Mouse (Mus musculus): ENCODE measurements around the gene Gdf9. TPM values are rescaled to one million over a fixed set of nuclear protein-coding genes. Genes with fewer than 3 reads are reported as not detected.
A peak's percentile ranks its signal among the peaks of the same experiment; 100 is the strongest.

The Gdf9 gene
- polyA plus RNA-seq, 1 experiment from 2014 or later, result 2.9 TPM

DNA sequence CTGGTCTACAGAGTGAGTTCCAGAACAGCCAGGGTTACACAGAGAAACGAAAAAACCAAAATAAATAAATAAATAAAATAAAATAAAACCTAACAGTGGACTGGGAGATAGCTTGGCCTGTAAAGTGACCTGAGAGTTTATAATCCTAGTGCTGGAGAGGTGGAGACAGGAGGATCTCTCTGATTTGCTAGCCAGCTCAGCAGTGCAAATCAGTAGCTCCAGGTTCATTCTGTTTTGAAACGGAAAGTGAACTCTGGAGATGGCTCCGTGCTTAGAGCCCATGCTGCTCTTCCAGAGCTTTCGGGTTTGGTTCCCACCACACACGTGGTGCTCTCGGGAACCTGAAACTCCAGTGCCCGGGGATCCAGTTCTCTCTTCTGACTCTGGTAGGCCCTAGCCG is 17.2 kb downstream of the Gdf9 start:
- ATAC-seq (ENCODE audit: low FRiP score), result no peak
- Histone ChIP-seq H3K4me2 (no peak overlapping the region), H3K4me3 (replicated peaks) (no peak overlapping the region), H3K27me3 (replicated peaks) (no peaks in the 10 kb centered on the region), H3K27ac (replicated peaks) (no peak overlapping the region), H3K36me3 (no peaks in the 10 kb centered on the region), H3K9me3 (replicated peaks) (no peaks in the 10 kb centered on the region), H3K9ac (replicated peaks) (no peak overlapping the region), H3K4me1 (no peaks in the 10 kb centered on the region)
- WGBS, result 90% methylated on average over 8 of the region's 8 CpGs

DNA sequence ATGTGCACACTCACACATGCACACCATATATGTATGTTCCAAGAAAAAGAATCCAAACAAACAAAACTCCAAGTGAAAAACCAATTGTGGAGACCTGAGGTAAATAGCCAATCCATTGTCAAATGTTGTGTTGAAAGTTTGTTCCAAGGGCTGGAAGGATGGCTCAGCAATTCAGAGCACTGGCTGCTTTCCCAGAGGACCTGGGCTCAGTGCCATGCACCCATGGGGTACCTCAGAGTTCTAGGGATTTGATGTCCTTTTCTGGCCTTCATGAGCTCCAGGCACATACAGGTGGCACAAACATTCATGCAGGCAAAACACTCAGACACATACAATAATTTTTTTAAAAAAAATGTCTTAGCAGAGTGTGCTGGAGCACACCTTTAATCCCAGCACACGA is 17.7 kb downstream of the Gdf9 start:
- H3K4me1 ChIP-seq, result no peaks in the 10 kb centered on the region
- H3K4me2 ChIP-seq, result no peak overlapping the region
- no peaks in the 10 kb centered on the region for H3K36me3 ChIP-seq
- H3K9ac ChIP-seq (replicated peaks), result no peak overlapping the region
- WGBS, result 90% methylated on average over 1 of the region's 1 CpGs
- H3K9me3 ChIP-seq (replicated peaks), result no peaks in the 10 kb centered on the region
- no peaks in the 10 kb centered on the region for H3K27me3 ChIP-seq (replicated peaks)
- H3K27ac ChIP-seq (replicated peaks), result no peak overlapping the region
- no peak overlapping the region for H3K4me3 ChIP-seq (replicated peaks)
- ATAC-seq (ENCODE audit: low FRiP score), result no peak

DNA sequence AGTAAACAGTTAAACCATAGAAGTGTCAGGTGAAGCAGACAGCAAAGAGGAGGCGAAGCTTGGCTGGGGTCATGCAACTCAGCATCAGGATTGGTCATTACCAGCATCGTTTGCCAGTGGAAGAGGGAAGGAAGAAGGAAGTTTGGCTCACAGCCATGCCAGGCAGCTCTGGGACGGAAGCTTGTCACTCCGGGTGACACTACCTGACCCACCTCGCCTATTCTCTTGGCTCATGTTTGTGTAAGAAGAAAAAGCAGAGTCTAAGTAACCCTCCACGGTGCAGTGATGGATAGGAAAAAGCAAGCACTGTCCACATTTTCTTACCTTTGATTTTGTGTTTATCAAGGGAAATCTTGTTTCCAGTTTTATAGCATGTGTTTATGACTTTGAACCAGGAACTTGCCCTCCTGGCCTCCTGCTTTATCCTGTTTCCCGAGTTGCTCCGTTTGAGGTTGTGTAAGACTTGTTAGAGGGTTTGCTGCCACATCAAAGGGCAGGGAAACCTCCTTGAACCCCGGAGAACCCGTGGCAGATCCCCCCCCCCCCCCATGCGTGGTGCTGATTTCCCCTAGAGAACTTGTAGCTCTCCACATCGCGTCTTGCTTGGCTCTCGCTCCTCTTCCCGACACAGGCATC is 19.4 kb downstream of the Gdf9 start:
- no peak overlapping the region for H3K4me2 ChIP-seq

DNA sequence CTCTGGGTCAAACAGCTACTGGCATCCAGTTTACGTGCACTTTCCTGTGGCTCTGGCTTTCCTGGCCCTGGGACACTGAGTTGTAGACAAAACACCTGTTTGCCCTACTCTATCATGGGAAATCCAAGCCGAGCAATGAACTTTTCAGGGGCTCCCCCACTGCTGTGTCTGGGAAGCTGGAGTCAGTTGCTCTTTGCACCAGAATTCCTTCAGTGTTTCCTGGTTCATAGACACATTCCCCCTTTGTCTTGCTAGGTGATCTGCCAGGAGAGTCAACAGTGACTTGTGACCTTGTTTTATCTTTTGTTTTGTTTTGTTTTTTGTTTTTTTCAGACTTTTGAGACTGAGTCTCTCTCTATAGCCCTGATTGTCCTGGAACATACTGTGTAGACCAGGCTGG is 20.5 kb downstream of the Gdf9 start:
- Histone ChIP-seq H3K4me3 (replicated peaks) (no peak overlapping the region), H3K4me1 (no peaks in the 10 kb centered on the region), H3K9ac (replicated peaks) (no peak overlapping the region), H3K27ac (replicated peaks) (no peak overlapping the region), H3K4me2 (no peak overlapping the region), H3K9me3 (replicated peaks) (no peaks in the 10 kb centered on the region), H3K27me3 (replicated peaks) (peaks cover 21% of the 10 kb centered on the region), H3K36me3 (no peaks in the 10 kb centered on the region)
- WGBS, result 61% methylated on average over 2 of the region's 2 CpGs
- ATAC-seq (ENCODE audit: low FRiP score), result no peak

More for the DNA sequence above, 19.4 kb downstream of the Gdf9 start:
- no peaks in the 10 kb centered on the region for H3K4me1 ChIP-seq
- no peaks in the 10 kb centered on the region for H3K36me3 ChIP-seq
- no peak overlapping the region for H3K27ac ChIP-seq (replicated peaks)
- H3K4me3 ChIP-seq (replicated peaks), result no peak overlapping the region
- no peak for ATAC-seq (ENCODE audit: low FRiP score)
- no peaks in the 10 kb centered on the region for H3K9me3 ChIP-seq (replicated peaks)
- H3K9ac ChIP-seq (replicated peaks), result no peak overlapping the region
- H3K27me3 ChIP-seq (replicated peaks), result peaks cover 11% of the 10 kb centered on the region
- WGBS, result 56% methylated on average over 15 of the region's 15 CpGs

DNA sequence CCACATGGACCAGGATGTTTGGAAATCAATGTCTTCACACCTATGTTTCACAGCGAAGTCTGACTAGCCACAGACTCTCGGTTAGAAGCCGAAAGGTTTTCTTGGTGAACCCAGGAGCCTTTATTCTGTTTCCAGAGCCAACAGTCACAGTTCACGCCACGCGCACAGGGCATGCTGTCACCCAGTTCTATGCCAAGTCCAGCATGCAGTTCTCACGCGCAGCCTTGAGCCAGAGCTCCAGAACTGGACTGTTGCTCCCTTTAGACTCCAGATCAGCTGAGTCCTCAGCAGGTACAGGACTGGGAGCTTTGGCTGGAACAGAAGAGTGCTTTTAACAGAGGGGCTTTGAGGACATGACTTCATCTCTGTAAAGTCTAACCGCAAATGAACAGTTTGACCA is 21.6 kb downstream of the Gdf9 start:
- 96% methylated on average over 9 of the region's 9 CpGs for WGBS
- Histone ChIP-seq H3K36me3 (no peaks in the 10 kb centered on the region), H3K9ac (replicated peaks) (no peak overlapping the region), H3K4me1 (peaks cover 10% of the 10 kb centered on the region), H3K4me3 (replicated peaks) (no peak overlapping the region), H3K27me3 (replicated peaks) (peaks cover 29% of the 10 kb centered on the region), H3K4me2 (no peak overlapping the region), H3K9me3 (replicated peaks) (no peaks in the 10 kb centered on the region), H3K27ac (replicated peaks) (no peak overlapping the region)
- ATAC-seq (ENCODE audit: low FRiP score), result no peak

DNA sequence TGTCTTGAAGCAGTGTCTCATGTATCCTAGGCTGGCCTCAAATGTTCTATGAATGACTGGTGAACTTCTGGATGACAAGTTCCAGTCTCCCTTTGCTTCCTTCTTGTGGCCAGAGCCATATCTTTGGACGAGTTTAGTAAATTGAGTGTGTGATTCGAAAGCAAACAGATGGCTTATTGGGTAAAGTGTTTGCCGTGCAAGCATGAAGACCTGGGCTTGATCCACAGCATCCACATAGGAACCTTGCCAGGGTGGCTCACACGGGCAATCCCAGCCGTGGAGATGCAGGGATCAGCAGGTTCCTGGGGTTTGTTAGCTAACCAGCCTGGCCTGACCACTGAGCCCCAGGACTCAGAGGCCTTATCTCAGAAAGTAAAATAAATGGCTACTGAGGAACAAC is 22.2 kb downstream of the Gdf9 start:
- ATAC-seq (ENCODE audit: low FRiP score), result no peak
- no peak overlapping the region for H3K9ac ChIP-seq (replicated peaks)
- 87% methylated on average over 5 of the region's 5 CpGs for WGBS
- peaks cover 35% of the 10 kb centered on the region for H3K27me3 ChIP-seq (replicated peaks)
- H3K27ac ChIP-seq (replicated peaks), result no peak overlapping the region
- no peaks in the 10 kb centered on the region for H3K9me3 ChIP-seq (replicated peaks)
- no peak overlapping the region for H3K4me2 ChIP-seq
- H3K36me3 ChIP-seq, result no peaks in the 10 kb centered on the region
- peaks cover 12% of the 10 kb centered on the region for H3K4me1 ChIP-seq
- H3K4me3 ChIP-seq (replicated peaks), result no peak overlapping the region

DNA sequence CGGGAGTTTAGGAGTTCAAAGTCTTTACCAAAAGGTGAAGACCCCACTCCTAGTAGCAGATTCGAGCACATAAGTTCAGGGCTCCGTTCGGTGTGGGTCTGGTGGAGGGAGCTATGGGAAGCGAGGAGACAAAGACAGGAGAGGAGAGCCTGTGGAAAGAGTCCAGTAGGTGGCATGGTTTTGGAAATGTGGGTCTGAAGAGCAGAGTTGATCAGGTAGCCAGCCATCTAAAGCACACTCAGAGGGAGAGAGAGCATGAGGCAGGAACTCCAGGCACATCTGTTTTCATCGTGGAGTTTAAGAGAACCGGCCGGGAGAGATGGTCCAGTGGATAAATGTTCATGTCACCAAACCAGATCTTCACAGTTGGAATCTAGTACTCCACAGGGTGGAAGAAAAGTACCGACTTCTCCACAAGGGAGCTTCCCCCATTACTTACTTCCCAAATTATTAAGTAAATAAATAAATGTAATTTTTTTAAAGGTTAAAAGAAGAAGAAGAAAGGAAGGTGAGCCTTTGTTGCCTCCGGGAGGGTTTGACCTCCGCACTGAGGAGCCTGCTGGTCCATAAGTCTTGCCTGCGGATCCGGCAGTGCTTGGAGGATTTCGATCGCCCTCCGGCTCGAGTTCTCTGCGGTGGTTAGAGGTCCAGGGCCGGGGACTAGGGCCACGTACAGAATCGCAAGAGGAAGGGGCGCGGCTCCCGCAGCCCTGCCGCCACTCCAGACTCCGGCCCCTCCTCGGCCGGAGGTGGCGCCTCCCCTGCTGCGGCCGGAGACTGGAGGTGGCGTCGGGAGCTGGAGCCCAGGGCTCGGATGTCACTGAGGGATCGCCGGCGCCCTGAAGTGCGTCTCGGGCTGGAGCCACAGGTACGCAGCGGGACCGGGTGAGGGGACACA is 25.9 kb downstream of the Gdf9 start, which contains the start of the genes Gm10447 and Shroom1:
Gene Gm10447 (minus strand): TSS at position 637 of the 898 bp plus-strand sequence.
Gene Shroom1 (plus strand): TSS at position 732 of the 898 bp plus-strand sequence.
- ATAC-seq (ENCODE audit: low FRiP score), result peak; percentile 63
- peak within 1 kb of the TSS; percentile 43 for H3K4me3 ChIP-seq (replicated peaks)
- H3K9me3 ChIP-seq (replicated peaks), result no peaks in the 10 kb centered on the region
- H3K4me2 ChIP-seq, result peak within 1 kb of the TSS; percentile 78
- 3% methylated on average over 42 of the region's 42 CpGs for WGBS
- peak within 1 kb of the TSS; percentile 49 for H3K9ac ChIP-seq (replicated peaks)
- peaks cover 66% of the 10 kb centered on the region for H3K27me3 ChIP-seq (replicated peaks)
- peaks cover 12% of the 10 kb centered on the region for H3K4me1 ChIP-seq
- 0 out of 2 replicates have a peak within 1 kb of the TSS, but pooled peaks have one; percentile 37 for H3K27ac ChIP-seq (replicated peaks)
- no peaks in the 10 kb centered on the region for H3K36me3 ChIP-seq

DNA sequence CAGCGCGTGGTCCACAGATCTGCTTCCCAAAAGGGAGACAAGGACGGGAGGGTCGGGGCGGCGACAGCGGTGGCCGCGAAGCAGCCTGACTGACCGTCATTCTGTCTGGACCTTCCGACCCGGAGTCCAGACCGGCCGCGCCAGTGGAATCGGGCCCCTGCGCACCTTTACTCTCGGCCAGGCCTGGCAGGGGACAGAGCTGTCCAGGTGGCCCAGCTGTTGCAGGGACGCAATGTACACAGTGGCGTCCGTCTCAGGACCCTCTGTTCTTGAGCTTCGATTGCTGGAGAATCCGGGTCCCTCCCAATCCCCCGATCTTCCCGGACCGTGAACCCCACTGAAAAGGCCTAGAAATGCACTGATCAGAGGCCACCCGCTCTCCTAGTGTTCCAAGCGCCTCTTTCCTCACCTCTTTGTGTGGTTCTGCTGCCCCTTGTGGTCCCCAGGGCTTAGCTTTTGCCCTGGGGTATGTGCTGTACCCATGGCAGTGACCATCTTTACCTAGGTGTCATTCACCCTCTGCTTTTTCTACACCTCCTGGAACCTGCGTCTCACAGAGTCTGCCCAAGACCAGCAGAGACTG is 26.6 kb downstream of the Gdf9 start:
- Histone ChIP-seq H3K4me1 (peaks cover 12% of the 10 kb centered on the region), H3K27ac (replicated peaks) (0 out of 2 replicates have a peak overlapping the region, but pooled peaks have one; percentile 37), H3K27me3 (replicated peaks) (peaks cover 74% of the 10 kb centered on the region), H3K9ac (replicated peaks) (peak overlapping the region; percentile 49), H3K4me3 (replicated peaks) (peak overlapping the region; percentile 43), H3K9me3 (replicated peaks) (no peaks in the 10 kb centered on the region), H3K4me2 (peak overlapping the region; percentile 78), H3K36me3 (no peaks in the 10 kb centered on the region)
- no peak; the same call in 1 of the 2 replicates for ATAC-seq (ENCODE audit: low FRiP score)
- WGBS, result 4% methylated on average over 28 of the region's 29 CpGs

DNA sequence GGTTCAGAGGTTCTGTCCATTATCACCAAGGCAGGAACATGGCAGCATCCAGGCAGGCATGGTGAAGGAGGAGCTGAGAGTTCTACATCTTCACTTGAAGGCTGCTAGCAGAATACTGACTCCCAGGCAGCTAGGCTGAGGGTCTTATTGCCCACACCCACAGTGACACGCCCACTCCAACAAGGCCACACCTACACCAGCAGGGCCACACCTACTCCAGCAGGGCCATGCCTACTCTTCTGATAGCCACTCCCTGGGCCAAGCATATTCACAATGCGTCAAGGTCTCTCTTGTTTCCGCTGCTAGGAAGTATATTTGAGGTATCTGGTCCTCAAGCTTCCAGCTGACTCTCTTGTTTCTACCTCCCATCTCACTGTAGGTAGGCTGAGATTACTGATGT is 28.2 kb downstream of the Gdf9 start:
- no peak for ATAC-seq (ENCODE audit: low FRiP score)
- Histone ChIP-seq H3K4me3 (replicated peaks) (no peak overlapping the region), H3K4me2 (no peak overlapping the region), H3K27ac (replicated peaks) (no peak overlapping the region), H3K36me3 (no peaks in the 10 kb centered on the region), H3K9me3 (replicated peaks) (no peaks in the 10 kb centered on the region), H3K27me3 (replicated peaks) (peaks cover 89% of the 10 kb centered on the region), H3K9ac (replicated peaks) (no peak overlapping the region), H3K4me1 (peaks cover 22% of the 10 kb centered on the region)
- 67% methylated on average over 3 of the region's 3 CpGs for WGBS

DNA sequence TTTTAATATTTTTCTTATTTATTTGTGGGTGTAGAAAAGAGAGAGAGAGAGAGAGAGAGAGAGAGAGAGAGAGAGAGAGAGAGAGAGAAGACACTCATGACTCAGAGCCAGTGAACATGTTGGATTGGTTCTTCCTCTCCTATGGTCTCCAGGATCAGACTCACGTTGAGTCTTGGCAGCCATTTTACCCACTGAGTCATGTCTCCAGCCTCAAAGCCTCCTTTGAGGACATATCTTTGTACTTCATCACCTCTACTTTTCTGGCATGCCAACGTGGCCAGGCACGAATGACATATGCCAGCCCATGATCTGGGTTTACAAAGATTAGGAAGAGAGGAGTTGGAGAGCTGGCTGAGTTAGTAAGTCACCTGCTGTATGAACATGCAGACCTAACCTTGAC is 29.4 kb downstream of the Gdf9 start:
- ATAC-seq (ENCODE audit: low FRiP score), result no peak

DNA sequence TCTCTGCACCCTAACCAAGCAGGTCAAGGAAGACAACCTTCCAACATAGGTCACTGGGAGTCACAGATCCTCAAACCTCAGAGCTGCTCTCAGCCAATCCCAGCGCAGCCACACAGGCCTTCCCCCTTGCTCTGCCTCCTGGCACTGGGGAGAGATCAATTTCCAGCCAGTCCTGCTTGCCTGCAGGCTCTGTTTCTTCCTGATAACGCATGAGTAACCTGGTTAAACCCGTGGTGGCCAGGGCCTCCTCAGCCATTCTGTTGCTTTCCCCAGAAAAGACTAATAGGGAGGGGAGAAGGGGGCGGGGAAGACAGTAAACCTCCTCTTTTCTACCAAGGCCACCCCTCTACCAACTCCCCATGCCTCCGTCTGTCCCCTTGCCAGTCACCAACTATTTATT is 30.9 kb downstream of the Gdf9 start:
- Histone ChIP-seq H3K27ac (replicated peaks) (no peak overlapping the region), H3K27me3 (replicated peaks) (peaks cover 91% of the 10 kb centered on the region), H3K4me1 (peaks cover 26% of the 10 kb centered on the region), H3K36me3 (no peaks in the 10 kb centered on the region), H3K4me3 (replicated peaks) (no peak overlapping the region), H3K9ac (replicated peaks) (no peak overlapping the region), H3K4me2 (no peak overlapping the region), H3K9me3 (replicated peaks) (no peaks in the 10 kb centered on the region)
- 25% methylated on average over 5 of the region's 5 CpGs for WGBS
- no peak for ATAC-seq (ENCODE audit: low FRiP score)

More for the DNA sequence above, 29.4 kb downstream of the Gdf9 start:
- Histone ChIP-seq H3K4me2 (no peak overlapping the region), H3K27me3 (replicated peaks) (peaks cover 90% of the 10 kb centered on the region), H3K4me1 (peaks cover 23% of the 10 kb centered on the region), H3K9me3 (replicated peaks) (no peaks in the 10 kb centered on the region), H3K36me3 (no peaks in the 10 kb centered on the region), H3K4me3 (replicated peaks) (no peak overlapping the region), H3K27ac (replicated peaks) (no peak overlapping the region), H3K9ac (replicated peaks) (no peak overlapping the region)
- WGBS, result 87% methylated on average over 3 of the region's 3 CpGs

All from neural tube, embryonic 15.5 days (tissue).